ENCODE assay signal across 21 mouse cellular contexts in genomic region chr5:107510503-107510902, GRCm38 (mm10). TPM values are rescaled to one million over a fixed set of nuclear protein-coding genes. Genes with fewer than 3 reads are reported as not detected.
"Had no signal": no experiment of that assay in that cellular context is flagged by ENCODE, and none has a peak within 500 bp of the region (broad histone marks: within the 10 kb centered on the region; RNA-seq: fewer than 3 reads in every experiment).

No protein-coding gene starts in this region.

- H3K4me2 ChIP-seq: liver, embryonic 12.5 days; liver, embryonic 15.5 days; lung, embryonic 15.5 days; midbrain, embryonic 13.5 days; stomach, embryonic 15.5 days had no signal

- H3K4me3 ChIP-seq: liver, embryonic 12.5 days; liver, embryonic 15.5 days; lung, embryonic 15.5 days; megakaryocyte, embryonic 14.5 days; midbrain, embryonic 10.5 days; midbrain, embryonic 13.5 days; stomach, embryonic 15.5 days had no signal

- DNase-seq: kidney, adult 9 months; kidney, postnatal 14 days; kidney, postnatal 4 days; left cerebral cortex, postnatal 4 days; liver; lung, adult 18-20 months; lung, postnatal 10 days; lung, postnatal 36 days; right cerebral cortex, postnatal 14 days; right cerebral cortex, postnatal 4 days; spleen, adult 18-20 months; thymus, postnatal 25 days had no signal

- H3K36me3 ChIP-seq: liver, embryonic 12.5 days; liver, embryonic 15.5 days; lung, embryonic 15.5 days; stomach, embryonic 15.5 days had no signal

- ATAC-seq: liver, embryonic 12.5 days; midbrain, embryonic 13.5 days; midbrain, embryonic 16.5 days had no signal

- H3K27me3 ChIP-seq: liver, embryonic 12.5 days; liver, embryonic 15.5 days; lung, embryonic 15.5 days; megakaryocyte, embryonic 14.5 days; midbrain, embryonic 13.5 days; stomach, embryonic 15.5 days had no signal

RNA-seq across cellular contexts. Expression of gene Gm42669, which starts 3.1 kb away (rescaled TPM):
- polyA plus RNA-seq: liver, embryonic 12.5 days had no signal

RNA-seq across cellular contexts. Expression of gene 1700028K03Rik, which starts 24.0 kb away (rescaled TPM):
- total RNA-seq: monocyte, adult 5-6 weeks had no signal
- polyA plus RNA-seq: liver, embryonic 15.5 days had no signal
